Mouse (Mus musculus) liver, postnatal 0 days (tissue): Measurements from ENCODE around the gene Rrad. TPM values are rescaled to one million over a fixed set of nuclear protein-coding genes. Genes with fewer than 3 reads are reported as not detected.

Source experiments
- ATAC-seq: fragments of 200-750 bp; cut with Nextera tagmentation; 2 replicates; pipeline ENCODE4 v1.8.0; 2017; ENCODE audit warnings: mild to moderate bottlenecking, moderate library complexity
- DNase-seq: peaks from one replicate; pipeline ENCODE4 v3.0.0-alpha.2; 2016
- H3K27ac ChIP-seq: fragments of 300-500 bp; sonication (generic); 2 replicates; pipeline ENCODE4 v1.5.1; 2014; ENCODE audit warnings: antibody characterized with exemption, moderate library complexity, mild to moderate bottlenecking, low read depth
- H3K27me3 ChIP-seq: fragments of 300-500 bp; sonication (generic); 2 replicates; pipeline ENCODE4 v1.6.1; 2014; ENCODE audit warnings: low read length, control low read depth, mixed read lengths; ENCODE audit not compliant: insufficient read depth
- H3K36me3 ChIP-seq: fragments of 300-500 bp; sonication (generic); replicated peaks from 2 replicates; pipeline ENCODE4 v1.6.1; 2014; ENCODE audit warnings: mild to moderate bottlenecking, control low read depth, low read length, moderate library complexity, mixed read lengths; ENCODE audit not compliant: insufficient read depth
- H3K4me1 ChIP-seq: fragments of 300-500 bp; sonication (generic); 2 replicates; pipeline ENCODE4 v1.6.1; 2014; ENCODE audit warnings: antibody characterized with exemption, mild to moderate bottlenecking, control low read depth; ENCODE audit not compliant: insufficient read depth
- H3K4me2 ChIP-seq: fragments of 300-500 bp; sonication (generic); 2 replicates; pipeline ENCODE4 v1.6.1; 2014; ENCODE audit warnings: low read depth, mild to moderate bottlenecking, low read length, moderate library complexity, mixed read lengths
- H3K4me3 ChIP-seq: fragments of 300-500 bp; sonication (generic); 2 replicates; pipeline ENCODE4 v1.5.1; 2014; ENCODE audit warnings: low read depth, low read length
- H3K9ac ChIP-seq: fragments of 300-500 bp; sonication (generic); replicated peaks from 2 replicates; pipeline ENCODE4 v1.6.1; 2014; ENCODE audit warnings: mild to moderate bottlenecking, moderate library complexity
- H3K9me3 ChIP-seq: fragments of 300-500 bp; sonication (generic); 2 replicates; pipeline ENCODE4 v1.6.1; 2016; ENCODE audit warnings: mild to moderate bottlenecking, control low read depth, low read length, mixed read lengths
- CTCF ChIP-seq: sonication (generic); IDR thresholded peaks from 2 replicates; pipeline ENCODE4 v1.5.1; 2016; ENCODE audit warnings: antibody characterized with exemption, low read depth
- EP300 ChIP-seq: IDR thresholded peaks from 2 replicates; pipeline ENCODE4 v1.6.1; 2016; ENCODE audit warnings: antibody characterized with exemption, low read depth, mild to moderate bottlenecking
- WGBS: fragments of 180-500 bp; shearing (Covaris S2); extraction: QIAGEN DNeasy Blood & Tissue Kit; methylation state at CpG from one replicate; pipeline ENCODE4 v1.1.7; 2014; ENCODE audit not compliant: insufficient replicate concordance; 5-methylcytosine and 5-hydroxymethylcytosine counted together
- polyA plus RNA-seq: library from polyadenylated mRNA; unstranded; fragments of >200 nt; fragmentation: Nextera tagmentation; extraction: Ambion mirVana; gene quantifications from 2 replicates; pipeline ENCODE4 v1.2.1, GENCODE M21; 2015

Rrad gene
- polyA plus RNA-seq, 1 experiment from 2014 or later, result 0.49 TPM

- WGBS, result 33% methylated on average over 5 of the region's 5 CpGs
- H3K27ac ChIP-seq, result no peak overlapping the region
- H3K27me3 ChIP-seq, result peaks cover 17% of the 10 kb centered on the region
- DNase-seq (no peak), ATAC-seq (no peak)
- H3K4me1 ChIP-seq, result peaks cover 4% of the 10 kb centered on the region
- no peaks in the 10 kb centered on the region for H3K36me3 ChIP-seq
- H3K9me3 ChIP-seq, result no peaks in the 10 kb centered on the region
- TF ChIP-seq CTCF (no peak), EP300 (no peak)
- H3K9ac ChIP-seq, result no peak overlapping the region
- H3K4me2 ChIP-seq, result 0 out of 2 replicates have a peak overlapping the region, but pooled peaks have one; percentile 42
- no peak overlapping the region for H3K4me3 ChIP-seq
Measured at GRCm38 (mm10) chr8:104631975-104632374, 848 bp upstream of the Rrad start.

- H3K9ac ChIP-seq, result 0 out of 2 replicates have a peak overlapping the region, but pooled peaks have one; percentile 2
- DNase-seq (peak; percentile 32), ATAC-seq (0 out of 2 replicates have a peak, but pooled peaks have one; percentile 12)
- 3% methylated on average over 36 of the region's 36 CpGs for WGBS
- peak overlapping the region; percentile 15 for H3K4me3 ChIP-seq
- H3K27me3 ChIP-seq, result peaks cover 17% of the 10 kb centered on the region
- H3K4me1 ChIP-seq, result peaks cover 4% of the 10 kb centered on the region
- H3K36me3 ChIP-seq, result no peaks in the 10 kb centered on the region
- H3K27ac ChIP-seq, result no peak overlapping the region
- H3K4me2 ChIP-seq, result peak overlapping the region; percentile 42
- H3K9me3 ChIP-seq, result no peaks in the 10 kb centered on the region
- no peak for TF ChIP-seq CTCF
- no peak for TF ChIP-seq EP300
Measured at GRCm38 (mm10) chr8:104630574-104630973, 553 bp downstream of the Rrad start.

- Histone ChIP-seq H3K27me3 (peaks cover 17% of the 10 kb centered on the region), H3K4me1 (peaks cover 4% of the 10 kb centered on the region), H3K4me3 (peak overlapping the region; percentile 15; the same call in 1 of the 2 replicates), H3K4me2 (peak overlapping the region; percentile 42), H3K36me3 (no peaks in the 10 kb centered on the region), H3K27ac (no peak overlapping the region), H3K9me3 (no peaks in the 10 kb centered on the region), H3K9ac (no peak overlapping the region)
- no peak for TF ChIP-seq EP300
- TF ChIP-seq CTCF, result no peak
- 38% methylated on average over 8 of the region's 8 CpGs for WGBS
- DNase-seq (no peak), ATAC-seq (no peak)
Measured at GRCm38 (mm10) chr8:104630111-104630479, 1.0 kb downstream of the Rrad start.

- H3K4me1 ChIP-seq, result peaks cover 4% of the 10 kb centered on the region
- ATAC-seq (no peak), DNase-seq (no peak)
- 64% methylated on average over 22 of the region's 22 CpGs for WGBS
- H3K9ac ChIP-seq, result no peak overlapping the region
- 0 out of 2 replicates have a peak overlapping the region, but pooled peaks have one; percentile 42 for H3K4me2 ChIP-seq
- H3K27me3 ChIP-seq, result peaks cover 17% of the 10 kb centered on the region
- H3K9me3 ChIP-seq, result no peaks in the 10 kb centered on the region
- no peak for TF ChIP-seq EP300
- TF ChIP-seq CTCF, result no peak
- H3K36me3 ChIP-seq, result no peaks in the 10 kb centered on the region
- no peak overlapping the region for H3K27ac ChIP-seq
- H3K4me3 ChIP-seq, result no peak overlapping the region
Measured at GRCm38 (mm10) chr8:104629306-104630110, 1.6 kb downstream of the Rrad start.

- peaks cover 17% of the 10 kb centered on the region for H3K27me3 ChIP-seq
- WGBS, result 88% methylated on average over 21 of the region's 21 CpGs
- DNase-seq (no peak), ATAC-seq (no peak)
- no peak overlapping the region for H3K4me3 ChIP-seq
- no peak overlapping the region for H3K4me2 ChIP-seq
- TF ChIP-seq CTCF, result no peak
- no peak for TF ChIP-seq EP300
- H3K4me1 ChIP-seq, result peaks cover 4% of the 10 kb centered on the region
- no peaks in the 10 kb centered on the region for H3K36me3 ChIP-seq
- H3K9ac ChIP-seq, result no peak overlapping the region
- no peaks in the 10 kb centered on the region for H3K9me3 ChIP-seq
- no peak overlapping the region for H3K27ac ChIP-seq
Measured at GRCm38 (mm10) chr8:104628402-104628801, 2.7 kb downstream of the Rrad start.

GRCm38 (mm10) chr8:104627065-104627740, 3.9 kb downstream of the Rrad start:
- Histone ChIP-seq H3K27ac (no peak overlapping the region), H3K4me2 (no peak overlapping the region), H3K4me1 (peaks cover 4% of the 10 kb centered on the region), H3K27me3 (peaks cover 17% of the 10 kb centered on the region), H3K9me3 (no peaks in the 10 kb centered on the region), H3K4me3 (no peak overlapping the region), H3K9ac (no peak overlapping the region), H3K36me3 (no peaks in the 10 kb centered on the region)
- TF ChIP-seq EP300 (no peak), CTCF (no peak)
- WGBS, result 59% methylated on average over 3 of the region's 4 CpGs
- DNase-seq (no peak), ATAC-seq (no peak)
